Mouse (Mus musculus) 3T3-L1 (cell line): Measurements from ENCODE around the gene Zbtb40.

ENCODE experiments used
- DNase-seq: peaks from one replicate; pipeline ENCODE4 v3.0.0-alpha.2; 2015; ENCODE audit warnings: low read depth, low spot score

Zbtb40 gene

GRCm38 (mm10) chr4:137048550-137049032 lies at the start of gene Zbtb40:
TSS of gene Zbtb40 (minus strand) at chr4:137048801.
- peak; percentile 95 for DNase-seq

- DNase-seq, result no peak
Observed at GRCm38 (mm10) chr4:137097984-137098327, 49.4 kb upstream of the Zbtb40 start.

GRCm38 (mm10) chr4:137097246-137097983 lies 48.8 kb upstream of the Zbtb40 start:
- DNase-seq, result no peak

- DNase-seq, result no peak
Observed at GRCm38 (mm10) chr4:137096353-137096752, 47.8 kb upstream of the Zbtb40 start.

- peak; percentile 79 for DNase-seq
Observed at GRCm38 (mm10) chr4:137085083-137085810, 36.6 kb upstream of the Zbtb40 start.

- DNase-seq, result peak; percentile 73
Observed at GRCm38 (mm10) chr4:137082866-137083265, 34.3 kb upstream of the Zbtb40 start.

GRCm38 (mm10) chr4:137081401-137081800 lies 32.8 kb upstream of the Zbtb40 start:
- DNase-seq, result no peak

GRCm38 (mm10) chr4:137077216-137077615 lies 28.6 kb upstream of the Zbtb40 start:
- peak; percentile 53 for DNase-seq

GRCm38 (mm10) chr4:137071204-137071603 lies 22.6 kb upstream of the Zbtb40 start:
- DNase-seq, result no peak

- no peak for DNase-seq
Observed at GRCm38 (mm10) chr4:137068491-137068890, 19.9 kb upstream of the Zbtb40 start.

GRCm38 (mm10) chr4:137065846-137066245 lies 17.2 kb upstream of the Zbtb40 start:
- no peak for DNase-seq

- DNase-seq, result no peak
Observed at GRCm38 (mm10) chr4:137054932-137055331, 6.3 kb upstream of the Zbtb40 start.

- DNase-seq, result no peak
Observed at GRCm38 (mm10) chr4:137053810-137054209, 5.2 kb upstream of the Zbtb40 start.

GRCm38 (mm10) chr4:137047840-137048549 lies 606 bp downstream of the Zbtb40 start:
- peak; percentile 38 for DNase-seq

GRCm38 (mm10) chr4:137046110-137046509 lies 2.5 kb downstream of the Zbtb40 start:
- DNase-seq, result no peak

GRCm38 (mm10) chr4:137044516-137044915 lies 4.1 kb downstream of the Zbtb40 start:
- DNase-seq, result no peak

GRCm38 (mm10) chr4:137043799-137044198 lies 4.8 kb downstream of the Zbtb40 start:
- no peak for DNase-seq

- DNase-seq, result no peak
Observed at GRCm38 (mm10) chr4:137042039-137042438, 6.6 kb downstream of the Zbtb40 start.

- DNase-seq, result no peak
Observed at GRCm38 (mm10) chr4:137041161-137041621, 7.4 kb downstream of the Zbtb40 start.

- DNase-seq, result no peak
Observed at GRCm38 (mm10) chr4:137039441-137039840, 9.2 kb downstream of the Zbtb40 start.

- DNase-seq, result no peak
Observed at GRCm38 (mm10) chr4:137038501-137038900, 10.1 kb downstream of the Zbtb40 start.

- DNase-seq, result no peak
Observed at GRCm38 (mm10) chr4:137038096-137038495, 10.5 kb downstream of the Zbtb40 start.
